Mouse (Mus musculus): ENCODE results near the gene Defa36. TPM values are rescaled to one million over a fixed set of nuclear protein-coding genes. Genes with fewer than 3 reads are reported as not detected.

Gene Defa36
- not detected for polyA plus RNA-seq (2017; shearing (Covaris generic))

GRCm38 (mm10) chr8:21427111-21427510, at the start of gene Defa36:
TSS of gene Defa36 (plus strand) at chr8:21427411.

GRCm38 (mm10) chr8:21378215-21378614, 49.0 kb upstream of the Defa36 start, which contains the start of gene Defa2:
TSS of gene Defa2 (plus strand) at chr8:21378515.

GRCm38 (mm10) chr8:21391511-21391910, 35.7 kb upstream of the Defa36 start, which contains the start of gene Defa33:
TSS of gene Defa33 (plus strand) at chr8:21391811.

GRCm38 (mm10) chr8:21456460-21456859, 29.2 kb downstream of the Defa36 start, which contains the start of gene Gm7849:
TSS of gene Gm7849 (minus strand) at chr8:21456560.

Other genes with a start within 250 kb of the Defa36 start
- not detected for gene Defa31, start 235.8 kb upstream of the Defa36 start, polyA plus RNA-seq (2017; shearing (Covaris generic))
- gene Gm15293, start 225.8 kb upstream of the Defa36 start, polyA plus RNA-seq (2017; shearing (Covaris generic)): not detected
- gene Gm15292, start 177.7 kb upstream of the Defa36 start, polyA plus RNA-seq (2017; shearing (Covaris generic)): not detected
- gene Defa27, start 111.9 kb upstream of the Defa36 start, polyA plus RNA-seq (2017; shearing (Covaris generic)): not detected
- gene Defa29, start 100.4 kb upstream of the Defa36 start, polyA plus RNA-seq (2017; shearing (Covaris generic)): not detected
- gene Defa2, start 48.9 kb upstream of the Defa36 start, polyA plus RNA-seq (2017; shearing (Covaris generic)): not detected
- gene Defa33, start 35.6 kb upstream of the Defa36 start, polyA plus RNA-seq (2017; shearing (Covaris generic)): not detected
- not detected for gene Gm7849, start 29.1 kb downstream of the Defa36 start, polyA plus RNA-seq (2017; shearing (Covaris generic))
- gene Defa20, start 81.8 kb downstream of the Defa36 start, polyA plus RNA-seq (2017; shearing (Covaris generic)): not detected
- not detected for gene Defa32, start 101.6 kb downstream of the Defa36 start, polyA plus RNA-seq (2017; shearing (Covaris generic))
- not detected for gene Defa37, start 138.0 kb downstream of the Defa36 start, polyA plus RNA-seq (2017; shearing (Covaris generic))
- not detected for gene Defa28, start 155.6 kb downstream of the Defa36 start, polyA plus RNA-seq (2017; shearing (Covaris generic))
- gene Gm7861, start 167.1 kb downstream of the Defa36 start, polyA plus RNA-seq (2017; shearing (Covaris generic)): not detected
- not detected for gene Defa26, start 190.8 kb downstream of the Defa36 start, polyA plus RNA-seq (2017; shearing (Covaris generic))
- gene Defa17, start 228.4 kb downstream of the Defa36 start, polyA plus RNA-seq (2017; shearing (Covaris generic)): not detected
- gene Defa34, start 238.4 kb downstream of the Defa36 start, polyA plus RNA-seq (2017; shearing (Covaris generic)): not detected

Data from effector memory CD4-positive, alpha-beta T cell, adult 7 months (primary cell).